Comparison of ENCODE assay signal across 24 mouse cellular contexts in the genomic region with DNA sequence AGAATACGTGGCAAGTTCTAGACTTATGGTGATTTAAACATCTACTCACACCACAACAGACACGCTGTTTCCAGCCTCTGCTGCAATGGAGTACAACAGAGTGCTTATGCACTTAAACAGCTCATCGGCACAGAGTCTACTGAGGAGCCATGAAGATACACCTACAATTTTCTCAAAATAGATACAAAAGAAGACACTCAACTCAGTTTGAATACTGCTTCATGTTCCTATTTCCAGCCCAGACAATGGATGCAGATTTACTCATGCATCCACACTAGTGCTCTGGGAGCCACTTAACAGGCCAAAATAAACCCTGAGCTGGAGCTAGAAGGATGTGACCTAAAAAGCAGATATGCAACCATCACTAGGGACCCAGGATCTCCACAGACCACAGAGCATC. TPM values are rescaled to one million over a fixed set of nuclear protein-coding genes. Genes with fewer than 3 reads are reported as not detected.
A peak's percentile ranks its signal among the peaks of the same experiment; 100 is the strongest.
DNase-seq lines count a peak whose midpoint lies in the region; ATAC-seq and TF ChIP-seq lines count a peak whose summit lies in the region.
"Had no signal": no experiment of that assay in that cellular context is flagged by ENCODE, and none has a peak within 500 bp of the region (broad histone marks: within the 10 kb centered on the region; RNA-seq: fewer than 3 reads in every experiment).

No protein-coding gene starts in this region.

- WGBS in olfactory bulb, adult 2 months: 40% methylated on average over 3 of the region's 3 CpGs

- no peak overlapping the region for H3K4me3 ChIP-seq in olfactory bulb, adult 2 months (ENCODE audit: insufficient read depth, low read depth, low read length)
- H3K4me3 ChIP-seq: embryonic facial prominence, embryonic 10.5 days; forebrain, embryonic 13.5 days; heart, adult 2 months; heart, embryonic 15.5 days; hindbrain, embryonic 13.5 days had no signal

- TF ChIP-seq POLR2A in olfactory bulb, adult 2 months (IDR thresholded peaks at IDR 0.05; ENCODE audit: insufficient read depth, low read depth, low read length): no peak

- no peak for TF ChIP-seq CTCF in olfactory bulb, adult 2 months (IDR thresholded peaks at IDR 0.05; ENCODE audit: insufficient read depth, low read depth, low read length)

- peaks cover 22% of the 10 kb centered on the region for H3K4me1 ChIP-seq in olfactory bulb, adult 2 months (ENCODE audit: control insufficient read depth, insufficient read depth, low read length)
- H3K4me1 ChIP-seq: embryonic facial prominence, embryonic 10.5 days; forebrain, embryonic 13.5 days; heart, embryonic 15.5 days; hindbrain, embryonic 13.5 days had no signal

- DNase-seq in frontal cortex, postnatal 14 days (ENCODE audit: low spot score in 2 of 2): no peak
- peak; percentile 53 for DNase-seq in right cerebral cortex, adult 18-20 months
- DNase-seq in right cerebral cortex, postnatal 10 days (ENCODE audit: low spot score in 2 of 2): no peak
- DNase-seq in left cerebral cortex, adult 9 months (ENCODE audit: low spot score in 2 of 2): peak; percentile 44 to 58
- no peak for DNase-seq in spleen, postnatal 10 days (ENCODE audit: low spot score in 2 of 2)
- DNase-seq in cerebellum, adult 9-10 months: no peak
- DNase-seq: adrenal gland, adult 8-10 months; adrenal gland, postnatal 36 days; B cell, adult 2 months; cerebellum, adult 11 months; cerebellum, adult 9-11 months; cerebellum, postnatal 36 days; forebrain, postnatal 0 days; gastrocnemius, postnatal 14 days; heart, adult 2 months; heart, postnatal 14 days had no signal

- peak overlapping the region; percentile 91 for H3K27ac ChIP-seq in olfactory bulb, adult 2 months (ENCODE audit: insufficient read depth, low read depth, low read length)
- H3K27ac ChIP-seq: embryonic facial prominence, embryonic 10.5 days; forebrain, embryonic 13.5 days; heart, adult 2 months; heart, embryonic 15.5 days; hindbrain, embryonic 13.5 days had no signal

- peak; percentile 75 for ATAC-seq in frontal cortex, adult (ENCODE audit: low TSS enrichment)
- ATAC-seq: CD4-positive, CD25-positive, alpha-beta regulatory T cell, adult 4 months; forebrain, embryonic 13.5 days; forebrain, postnatal 0 days had no signal

RNA-seq across cellular contexts. Expression of gene Prdm15, which starts 42.8 kb away (rescaled TPM):
- not detected in 2 replicates for polyA plus RNA-seq in olfactory bulb, adult 2 months (2012; ENCODE audit: insufficient read depth, insufficient read length, low replicate concordance, missing spikeins)

RNA-seq across cellular contexts. Expression of gene Ripk4, which starts 45.3 kb away (rescaled TPM):
- polyA plus RNA-seq in olfactory bulb, adult 2 months (2012; ENCODE audit: insufficient read depth, insufficient read length, low replicate concordance, missing spikeins): not detected in 2 replicates
- polyA plus RNA-seq: G1E had no signal

Comparison
In these comparisons a context has a peak if more than half of its experiments do, and no peak if none do; other contexts are left out.
1. DNase-seq: peak in right cerebral cortex, adult 18-20 months (single experiment) and left cerebral cortex, adult 9 months (2 of 2); none in frontal cortex, postnatal 14 days (0 of 2), right cerebral cortex, postnatal 10 days (0 of 2), spleen, postnatal 10 days (0 of 2) and cerebellum, adult 9-10 months (single experiment).